Mouse (Mus musculus): ENCODE results near the gene Arf3. TPM values are rescaled to one million over a fixed set of nuclear protein-coding genes. Genes with fewer than 3 reads are reported as not detected.
A peak's percentile ranks its signal among the peaks of the same experiment; 100 is the strongest.
"Not testable (repeated sequence)": the region's sequence is repeated elsewhere in the genome, so short reads cannot be mapped to it uniquely, and the experiment has no call there.

Arf3 gene
- polyA plus RNA-seq, 1 experiment from 2014 or later = 53.3 TPM

DNA sequence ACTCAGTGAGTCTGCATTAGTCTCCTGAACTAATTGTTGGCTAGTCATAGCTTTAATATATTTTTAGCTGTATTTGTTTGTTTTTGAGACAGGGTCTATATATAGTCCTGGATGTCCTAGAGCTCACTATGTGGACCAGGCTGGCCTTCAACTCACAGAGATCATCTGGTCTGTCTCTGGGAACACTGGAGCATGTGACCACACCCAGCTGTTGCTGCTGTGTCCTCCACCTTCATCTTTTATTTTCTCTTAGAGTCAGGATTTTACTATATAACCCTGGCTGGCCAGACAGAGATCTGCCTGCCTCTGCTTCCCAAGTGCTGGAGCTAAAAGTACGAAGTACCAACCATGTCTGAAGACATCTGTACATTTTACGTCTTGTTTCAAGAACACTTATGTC lies 13.9 kb downstream of the Arf3 start:
- H3K4me2 ChIP-seq (replicated peaks) = no peak overlapping the region
- H3K36me3 ChIP-seq = peaks cover 11% of the 10 kb centered on the region; the same call in 1 of the 2 replicates
- no peak for ATAC-seq (ENCODE audit: insufficient number of reproducible peaks, low FRiP score, low TSS enrichment, low read depth)
- peaks cover 9% of the 10 kb centered on the region; the same call in 1 of the 2 replicates for H3K4me1 ChIP-seq
- H3K27ac ChIP-seq (replicated peaks) = no peak overlapping the region
- H3K27me3 ChIP-seq = no peaks in the 10 kb centered on the region
- no peak overlapping the region for H3K4me3 ChIP-seq (replicated peaks)
- WGBS = 96% methylated on average over 2 of the region's 2 CpGs
- H3K9ac ChIP-seq = no peak overlapping the region
- H3K9me3 ChIP-seq (replicated peaks) = no peaks in the 10 kb centered on the region

DNA sequence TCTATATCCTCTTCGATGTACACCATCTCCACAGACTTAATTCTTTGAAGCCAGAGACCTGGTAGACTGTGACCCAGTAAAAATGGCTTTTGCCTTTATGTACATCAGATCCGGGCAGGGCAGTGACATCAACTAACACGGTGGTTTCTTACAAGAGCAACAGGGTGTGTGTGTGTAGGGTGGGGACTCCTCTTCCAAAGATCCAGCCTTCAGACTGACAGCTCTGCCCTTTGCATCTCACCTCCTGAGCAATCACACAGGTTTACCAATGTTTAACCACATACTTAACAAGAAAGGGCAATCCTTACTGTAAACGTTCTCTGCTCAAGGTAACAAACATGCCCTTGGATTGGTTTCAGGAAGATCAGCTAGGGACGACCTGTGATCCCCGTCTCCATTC lies 15.7 kb downstream of the Arf3 start:
- H3K9ac ChIP-seq = no peak overlapping the region
- no peaks in the 10 kb centered on the region for H3K27me3 ChIP-seq
- H3K4me2 ChIP-seq (replicated peaks) = no peak overlapping the region
- no peak for ATAC-seq (ENCODE audit: insufficient number of reproducible peaks, low FRiP score, low TSS enrichment, low read depth)
- no peak overlapping the region for H3K27ac ChIP-seq (replicated peaks)
- H3K4me1 ChIP-seq = peaks cover 18% of the 10 kb centered on the region
- H3K36me3 ChIP-seq = peaks cover 10% of the 10 kb centered on the region
- 80% methylated on average over 6 of the region's 6 CpGs for WGBS
- H3K4me3 ChIP-seq (replicated peaks) = no peak overlapping the region
- H3K9me3 ChIP-seq (replicated peaks) = no peaks in the 10 kb centered on the region

DNA sequence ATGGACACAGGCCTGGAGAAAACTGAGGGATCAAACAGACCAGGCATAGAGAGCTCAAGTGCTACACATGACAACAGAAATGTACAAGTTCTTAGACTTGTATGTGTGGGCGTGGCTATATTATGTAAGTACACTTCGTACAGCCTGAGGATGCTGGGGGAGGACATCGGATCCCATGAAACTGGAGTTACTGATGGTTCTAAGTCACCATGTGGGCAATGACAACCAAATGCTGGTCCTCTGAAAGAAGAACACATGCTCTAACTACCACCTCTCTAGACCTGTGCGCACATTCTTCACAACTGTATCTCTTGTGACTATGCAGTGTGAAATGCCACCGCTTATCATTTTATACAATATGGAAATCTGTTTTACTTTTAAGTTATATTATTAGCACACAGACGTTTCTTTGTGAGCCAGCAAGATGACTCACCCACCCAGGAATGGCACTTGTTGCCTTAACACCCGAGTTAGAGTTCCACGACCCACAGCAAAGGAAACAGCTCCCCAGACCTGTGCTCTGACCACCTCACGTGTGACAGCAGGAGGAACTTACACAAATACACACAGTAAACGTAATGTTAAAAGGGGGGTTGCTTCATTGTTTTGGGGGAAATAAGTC lies 16.6 kb downstream of the Arf3 start:
- no peak overlapping the region for H3K4me2 ChIP-seq (replicated peaks)
- H3K9me3 ChIP-seq (replicated peaks) = no peaks in the 10 kb centered on the region
- peaks cover 13% of the 10 kb centered on the region for H3K36me3 ChIP-seq
- H3K27me3 ChIP-seq = no peaks in the 10 kb centered on the region
- no peak overlapping the region for H3K4me3 ChIP-seq (replicated peaks)
- WGBS = 75% methylated on average over 10 of the region's 10 CpGs
- no peak for ATAC-seq (ENCODE audit: insufficient number of reproducible peaks, low FRiP score, low TSS enrichment, low read depth)
- no peak overlapping the region for H3K27ac ChIP-seq (replicated peaks)
- H3K4me1 ChIP-seq = peaks cover 18% of the 10 kb centered on the region
- H3K9ac ChIP-seq = no peak overlapping the region

DNA sequence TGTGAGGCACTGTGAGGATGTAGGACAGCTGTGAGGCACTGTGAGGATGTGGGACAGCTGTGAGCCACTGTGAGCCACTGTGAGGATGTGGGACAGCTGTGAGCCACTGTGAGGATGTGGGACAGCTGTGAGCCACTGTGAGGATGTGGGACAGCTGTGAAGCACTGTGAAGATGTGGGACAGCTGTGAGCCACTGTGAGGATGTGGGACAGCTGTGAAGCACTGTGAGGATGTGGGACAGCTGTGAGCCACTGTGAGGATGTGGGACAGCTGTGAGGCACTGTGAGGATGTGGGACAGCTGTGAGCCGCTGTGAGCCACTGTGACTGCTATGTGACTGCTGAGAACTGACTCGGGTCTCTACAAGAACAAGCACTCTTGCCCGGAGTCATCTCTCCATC lies 19.2 kb downstream of the Arf3 start:
- H3K4me3 ChIP-seq (replicated peaks); H3K9ac ChIP-seq; H3K4me2 ChIP-seq (replicated peaks); H3K27ac ChIP-seq (replicated peaks); H3K9me3 ChIP-seq (replicated peaks); ATAC-seq (ENCODE audit: insufficient number of reproducible peaks, low FRiP score, low TSS enrichment, low read depth); H3K27me3 ChIP-seq: not testable (repeated sequence)
- H3K4me1 ChIP-seq = peaks cover 18% of the 10 kb centered on the region
- peaks cover 33% of the 10 kb centered on the region for H3K36me3 ChIP-seq
- WGBS = 71% methylated on average over 3 of the region's 3 CpGs

DNA sequence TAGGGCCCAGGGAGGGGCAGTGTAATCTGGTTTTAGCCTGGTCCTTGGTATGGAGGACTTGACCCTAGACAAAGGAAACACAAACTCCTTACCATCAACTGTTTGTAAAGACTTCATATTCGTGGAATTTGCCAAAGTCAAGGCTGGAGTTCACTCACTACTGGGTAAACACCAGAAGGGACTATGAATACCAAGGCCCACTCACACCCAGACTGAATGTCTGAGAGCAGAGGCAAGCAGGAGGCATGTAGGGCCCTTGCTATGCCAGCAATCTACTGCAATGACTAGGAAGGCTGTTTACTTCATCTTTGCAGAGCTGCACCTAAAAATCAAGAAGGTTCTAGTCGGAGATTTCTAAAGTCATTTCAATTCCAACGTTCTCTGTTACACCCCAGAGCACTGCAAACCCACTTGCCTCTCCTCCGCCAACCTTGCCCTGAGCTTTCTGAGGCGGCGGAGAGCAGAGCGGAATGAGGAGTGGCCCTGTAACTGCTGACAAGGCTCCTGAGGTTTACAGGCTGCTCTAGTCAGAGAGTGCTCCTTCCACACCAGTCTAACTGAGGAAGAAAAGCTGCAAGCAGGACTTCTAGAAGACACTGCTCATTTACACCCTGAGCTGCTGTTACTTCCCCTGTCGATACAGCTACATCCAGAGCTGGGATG lies 20.1 kb downstream of the Arf3 start:
- 74% methylated on average over 8 of the region's 8 CpGs for WGBS
- ATAC-seq (ENCODE audit: insufficient number of reproducible peaks, low FRiP score, low TSS enrichment, low read depth) = no peak

DNA sequence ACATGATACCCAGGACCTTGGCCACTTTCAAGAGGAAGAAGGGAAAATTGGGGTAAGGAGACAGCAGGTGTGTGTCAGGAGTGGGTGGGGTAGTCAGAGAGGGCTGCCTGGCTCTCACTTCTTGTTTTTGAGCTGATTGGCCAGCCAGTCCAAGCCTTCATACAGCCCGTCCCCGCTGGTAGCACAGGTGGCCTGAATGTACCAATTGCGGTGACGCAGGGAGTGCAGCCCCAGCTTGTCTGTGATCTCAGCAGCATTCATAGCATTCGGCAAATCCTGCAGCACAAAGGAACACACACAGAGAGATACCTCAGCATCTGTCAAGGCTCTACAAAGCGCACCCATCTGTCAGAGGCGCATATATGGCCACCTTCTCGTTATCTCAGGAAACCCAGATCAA lies 22.8 kb downstream of the Arf3 start:
- Histone ChIP-seq H3K4me3 (replicated peaks) (no peak overlapping the region), H3K4me2 (replicated peaks) (no peak overlapping the region), H3K27me3 (no peaks in the 10 kb centered on the region), H3K9me3 (replicated peaks) (no peaks in the 10 kb centered on the region), H3K4me1 (peaks cover 11% of the 10 kb centered on the region), H3K9ac (no peak overlapping the region), H3K27ac (replicated peaks) (no peak overlapping the region), H3K36me3 (peaks cover 65% of the 10 kb centered on the region)
- whole genome bisulfite sequencing = 89% methylated on average over 8 of the region's 8 CpGs
- no peak for ATAC-seq (ENCODE audit: insufficient number of reproducible peaks, low FRiP score, low TSS enrichment, low read depth)

More for the DNA sequence above, 20.1 kb downstream of the Arf3 start:
- Histone ChIP-seq H3K4me3 (replicated peaks) (no peak overlapping the region), H3K27ac (replicated peaks) (no peak overlapping the region), H3K36me3 (peaks cover 41% of the 10 kb centered on the region), H3K9me3 (replicated peaks) (no peaks in the 10 kb centered on the region), H3K4me2 (replicated peaks) (no peak overlapping the region), H3K4me1 (peaks cover 18% of the 10 kb centered on the region), H3K9ac (no peak overlapping the region), H3K27me3 (no peaks in the 10 kb centered on the region)

DNA sequence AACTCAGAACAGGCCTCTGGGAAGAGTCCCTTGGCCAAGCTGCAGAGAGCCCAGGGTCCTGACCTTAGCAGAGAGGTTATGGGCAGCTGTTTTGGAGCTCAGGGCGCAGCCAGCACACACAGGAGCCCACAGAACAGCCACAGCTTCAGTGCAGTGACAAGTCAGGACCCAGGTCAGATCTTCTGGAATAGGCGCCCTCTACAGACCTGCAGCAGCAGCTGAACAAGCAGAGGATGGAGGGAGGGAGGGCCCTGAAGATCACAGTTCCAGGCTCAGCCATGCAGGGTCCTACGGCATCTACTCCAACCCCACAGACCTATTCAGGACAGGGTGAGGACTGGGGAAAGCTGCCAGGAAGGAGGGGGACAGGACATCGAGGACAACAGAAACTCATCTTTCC lies 24.2 kb downstream of the Arf3 start:
- H3K27ac ChIP-seq (replicated peaks) = no peak overlapping the region

DNA sequence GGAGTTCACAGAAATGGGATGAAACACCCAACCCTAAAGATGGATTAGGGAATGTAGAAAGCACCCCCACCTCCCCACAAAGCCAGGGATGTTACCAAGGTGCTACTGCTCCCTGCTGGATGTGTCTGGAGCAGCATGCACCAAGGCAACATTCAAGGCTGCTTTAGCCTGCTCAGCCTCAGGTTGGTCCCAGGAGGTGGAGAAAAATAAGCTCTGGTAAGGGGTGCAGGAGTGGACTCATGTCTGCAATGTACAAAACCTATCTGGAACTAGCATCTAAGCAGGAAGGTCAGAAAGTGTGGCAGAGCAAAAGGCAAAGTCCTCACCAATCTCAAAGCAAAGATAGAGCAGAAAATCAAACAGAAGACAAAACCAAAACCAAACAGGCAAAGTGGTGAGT lies 25.1 kb downstream of the Arf3 start:
- no peak overlapping the region for H3K27ac ChIP-seq (replicated peaks)
- ATAC-seq (ENCODE audit: insufficient number of reproducible peaks, low FRiP score, low TSS enrichment, low read depth) = no peak
- peaks cover 66% of the 10 kb centered on the region for H3K36me3 ChIP-seq
- H3K9ac ChIP-seq = no peak overlapping the region
- no peaks in the 10 kb centered on the region for H3K27me3 ChIP-seq
- no peak overlapping the region for H3K4me3 ChIP-seq (replicated peaks)
- no peaks in the 10 kb centered on the region for H3K9me3 ChIP-seq (replicated peaks)
- H3K4me1 ChIP-seq = no peaks in the 10 kb centered on the region; the same call in 1 of the 2 replicates
- no peak overlapping the region for H3K4me2 ChIP-seq (replicated peaks)

More for the DNA sequence above, 24.2 kb downstream of the Arf3 start:
- no peak overlapping the region for H3K4me2 ChIP-seq (replicated peaks)
- no peaks in the 10 kb centered on the region for H3K27me3 ChIP-seq
- peaks cover 6% of the 10 kb centered on the region for H3K4me1 ChIP-seq
- no peak overlapping the region for H3K9ac ChIP-seq
- H3K4me3 ChIP-seq (replicated peaks) = no peak overlapping the region
- no peak for ATAC-seq (ENCODE audit: insufficient number of reproducible peaks, low FRiP score, low TSS enrichment, low read depth)
- WGBS = 75% methylated on average over 4 of the region's 4 CpGs
- peaks cover 66% of the 10 kb centered on the region for H3K36me3 ChIP-seq
- H3K9me3 ChIP-seq (replicated peaks) = no peaks in the 10 kb centered on the region

DNA sequence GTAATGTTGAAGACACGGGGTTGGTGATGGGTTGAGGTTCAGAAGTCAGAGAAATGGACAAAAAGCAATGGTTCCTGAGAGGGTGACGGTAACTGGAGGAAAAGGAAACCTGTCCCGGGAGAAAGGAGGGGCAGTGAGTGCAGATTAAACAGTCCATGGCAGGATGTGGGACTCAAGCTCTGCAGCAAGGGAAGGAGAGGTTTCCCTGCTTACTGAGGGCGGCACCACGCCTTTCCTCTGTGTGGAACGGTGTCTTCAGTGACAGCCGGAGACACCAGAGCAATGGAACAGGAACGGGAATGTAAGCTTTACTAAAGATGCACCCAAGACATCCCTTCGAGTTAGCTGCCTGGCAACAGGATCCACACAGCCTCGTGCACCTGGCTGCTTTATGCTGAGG lies 26.5 kb downstream of the Arf3 start:
- Histone ChIP-seq H3K9ac (no peak overlapping the region), H3K27ac (replicated peaks) (no peak overlapping the region), H3K36me3 (peaks cover 60% of the 10 kb centered on the region), H3K9me3 (replicated peaks) (no peaks in the 10 kb centered on the region), H3K4me1 (no peaks in the 10 kb centered on the region), H3K27me3 (no peaks in the 10 kb centered on the region), H3K4me3 (replicated peaks) (no peak overlapping the region), H3K4me2 (replicated peaks) (no peak overlapping the region)
- no peak for ATAC-seq (ENCODE audit: insufficient number of reproducible peaks, low FRiP score, low TSS enrichment, low read depth)
- 87% methylated on average over 10 of the region's 10 CpGs for WGBS

DNA sequence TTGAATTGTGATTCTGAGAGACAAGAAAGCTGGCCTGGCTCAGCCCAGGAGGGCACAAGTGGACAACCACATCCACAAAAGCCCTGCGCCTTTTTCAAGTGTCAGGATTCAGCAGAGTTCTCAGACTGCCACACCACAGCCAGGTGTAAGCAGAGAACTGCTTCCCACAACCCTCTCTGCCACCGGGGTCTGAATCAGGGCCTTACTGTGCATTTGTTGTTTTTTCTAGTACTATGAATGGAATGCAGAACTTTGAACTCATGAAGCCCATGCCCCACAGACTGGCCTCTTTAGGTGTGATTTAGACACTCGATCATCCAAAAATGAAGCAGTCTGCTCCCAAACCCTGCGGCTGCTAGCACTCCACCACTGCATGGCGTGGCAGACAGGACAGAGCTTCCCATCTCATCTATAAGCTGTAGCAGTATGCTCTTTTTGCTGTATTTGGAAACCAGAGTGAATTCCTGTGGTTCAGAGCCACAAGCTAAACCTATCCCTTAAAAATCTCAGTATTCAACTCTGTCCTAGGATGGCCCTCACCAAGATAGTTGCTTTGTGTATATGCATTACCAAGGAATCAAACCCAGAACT lies 28.9 kb downstream of the Arf3 start:
- Histone ChIP-seq H3K27me3 (no peaks in the 10 kb centered on the region), H3K4me1 (no peaks in the 10 kb centered on the region), H3K9ac (no peak overlapping the region), H3K4me2 (replicated peaks) (no peak overlapping the region), H3K27ac (replicated peaks) (0 out of 2 replicates have a peak overlapping the region, but pooled peaks have one; percentile 13), H3K4me3 (replicated peaks) (no peak overlapping the region), H3K9me3 (replicated peaks) (no peaks in the 10 kb centered on the region), H3K36me3 (peaks cover 35% of the 10 kb centered on the region)
- ATAC-seq (ENCODE audit: insufficient number of reproducible peaks, low FRiP score, low TSS enrichment, low read depth) = no peak
- WGBS = 71% methylated on average over 5 of the region's 5 CpGs

DNA sequence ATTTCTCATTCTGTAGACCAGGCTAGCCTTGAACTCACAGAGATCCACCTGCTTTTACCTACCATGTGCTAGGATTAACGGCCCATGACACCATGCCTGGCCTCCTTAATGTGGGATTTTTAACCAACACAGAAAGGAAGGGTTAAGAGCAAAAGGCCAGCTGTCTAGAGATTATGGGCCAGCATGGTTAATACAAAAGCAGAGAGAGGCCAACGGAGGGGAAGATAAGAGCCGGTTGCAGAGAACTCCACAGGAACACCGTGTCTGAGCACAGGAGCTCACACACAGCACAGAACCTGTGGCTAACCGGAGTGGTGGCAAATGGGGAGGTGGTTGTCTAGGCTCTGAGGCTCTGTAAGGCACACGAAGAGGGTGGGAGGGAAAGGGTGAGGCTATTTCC lies 29.6 kb downstream of the Arf3 start:
- H3K27me3 ChIP-seq = no peaks in the 10 kb centered on the region
- ATAC-seq (ENCODE audit: insufficient number of reproducible peaks, low FRiP score, low TSS enrichment, low read depth) = no peak
- no peak overlapping the region for H3K4me2 ChIP-seq (replicated peaks)
- no peaks in the 10 kb centered on the region for H3K9me3 ChIP-seq (replicated peaks)
- H3K4me3 ChIP-seq (replicated peaks) = no peak overlapping the region
- 73% methylated on average over 6 of the region's 6 CpGs for WGBS
- H3K27ac ChIP-seq (replicated peaks) = no peak overlapping the region
- H3K9ac ChIP-seq = no peak overlapping the region
- peaks cover 28% of the 10 kb centered on the region for H3K36me3 ChIP-seq
- H3K4me1 ChIP-seq = peaks cover 2% of the 10 kb centered on the region; the same call in 1 of the 2 replicates

Measured in embryonic facial prominence, embryonic 15.5 days (tissue).